Mouse (Mus musculus) erythroblast, embryonic 14.5 days (primary cell): Measurements from ENCODE around the gene Adam21. TPM values are rescaled to one million over a fixed set of nuclear protein-coding genes. Genes with fewer than 3 reads are reported as not detected.

Experiments used
- H3K27me3 ChIP-seq: 2 replicates; pipeline ENCODE4 v1.6.1; 2012; ENCODE audit warnings: inconsistent platforms; ENCODE audit not compliant: control insufficient read depth
- H3K36me3 ChIP-seq: 2 replicates; pipeline ENCODE4 v1.6.1; 2012; ENCODE audit warnings: mild to moderate bottlenecking, inconsistent platforms; ENCODE audit not compliant: control insufficient read depth
- H3K4me1 ChIP-seq: 2 replicates; pipeline ENCODE4 v1.6.1; 2012; ENCODE audit warnings: inconsistent platforms; ENCODE audit not compliant: control insufficient read depth
- H3K4me3 ChIP-seq: replicated peaks from 2 replicates; pipeline ENCODE3; 2012; ENCODE audit warnings: moderate library complexity, mild to moderate bottlenecking, inconsistent platforms
- H3K9me3 ChIP-seq: 2 replicates; pipeline ENCODE4 v1.6.1; 2012; ENCODE audit warnings: low read length, inconsistent platforms, mixed read lengths; ENCODE audit not compliant: control insufficient read depth
- GATA1 ChIP-seq: IDR thresholded peaks from 2 replicates; pipeline ENCODE4 v1.6.1; 2012; ENCODE audit warnings: low read length, inconsistent platforms, mixed read lengths
- TAL1 ChIP-seq: IDR thresholded peaks from 3 replicates; pipeline ENCODE4 v1.6.1; 2012; ENCODE audit warnings: low read length, inconsistent platforms, mixed read lengths
- polyA plus RNA-seq: library from polyadenylated mRNA; stranded (reverse); fragments of >175 nt; gene quantifications from 2 replicates; pipeline ENCODE4 v1.2.3, GENCODE M21; 2012

Gene Adam21
- not detected in 2 replicates for polyA plus RNA-seq

- Histone ChIP-seq H3K4me1 (peaks cover 10% of the 10 kb centered on the region), H3K9me3 (no peaks in the 10 kb centered on the region), H3K4me3 (no peak within 1 kb of the TSS), H3K36me3 (peaks cover 30% of the 10 kb centered on the region), H3K27me3 (no peaks in the 10 kb centered on the region)
- TF ChIP-seq TAL1 (no peak), GATA1 (no peak)
Observed at GRCm38 (mm10) chr12:81568374-81568773, at the start of gene Adam21. Adam21 (minus strand) TSS chr12:81568474.

- TF ChIP-seq GATA1 (no peak), TAL1 (no peak)
- no peaks in the 10 kb centered on the region; the same call in 1 of the 2 replicates for H3K27me3 ChIP-seq
- no peaks in the 10 kb centered on the region for H3K36me3 ChIP-seq
- H3K9me3 ChIP-seq = no peaks in the 10 kb centered on the region
- no peaks in the 10 kb centered on the region for H3K4me1 ChIP-seq
- H3K4me3 ChIP-seq = no peak overlapping the region
Observed at GRCm38 (mm10) chr12:81616980-81617379, 48.7 kb upstream of the Adam21 start.

GRCm38 (mm10) chr12:81615807-81616206 is 47.5 kb upstream of the Adam21 start:
- no peak for TF ChIP-seq TAL1
- H3K36me3 ChIP-seq = no peaks in the 10 kb centered on the region
- no peak overlapping the region for H3K4me3 ChIP-seq
- H3K27me3 ChIP-seq = no peaks in the 10 kb centered on the region; the same call in 1 of the 2 replicates
- no peaks in the 10 kb centered on the region for H3K9me3 ChIP-seq
- no peaks in the 10 kb centered on the region for H3K4me1 ChIP-seq

- Histone ChIP-seq H3K4me1 (no peaks in the 10 kb centered on the region), H3K36me3 (no peaks in the 10 kb centered on the region), H3K27me3 (peaks cover 5% of the 10 kb centered on the region; the same call in 1 of the 2 replicates), H3K4me3 (no peak overlapping the region), H3K9me3 (no peaks in the 10 kb centered on the region)
- TF ChIP-seq TAL1 = no peak
- TF ChIP-seq GATA1 = no peak
Observed at GRCm38 (mm10) chr12:81609445-81609844, 41.2 kb upstream of the Adam21 start.

GRCm38 (mm10) chr12:81604995-81605784 is 36.9 kb upstream of the Adam21 start:
- Histone ChIP-seq H3K27me3 (peaks cover 11% of the 10 kb centered on the region), H3K4me1 (no peaks in the 10 kb centered on the region), H3K4me3 (no peak overlapping the region), H3K9me3 (no peaks in the 10 kb centered on the region), H3K36me3 (no peaks in the 10 kb centered on the region)
- TF ChIP-seq TAL1 = no peak
- TF ChIP-seq GATA1 = no peak

- Histone ChIP-seq H3K4me3 (peak overlapping the region; percentile 32), H3K36me3 (no peaks in the 10 kb centered on the region)
Observed at GRCm38 (mm10) chr12:81596547-81597262, 28.4 kb upstream of the Adam21 start.

GRCm38 (mm10) chr12:81594902-81595671 is 26.8 kb upstream of the Adam21 start, which contains the start of gene Med6:
Med6 (minus strand) TSS chr12:81595008.
- Histone ChIP-seq H3K9me3 (no peaks in the 10 kb centered on the region), H3K27me3 (peaks cover 2% of the 10 kb centered on the region), H3K36me3 (peaks cover 11% of the 10 kb centered on the region), H3K4me3 (peak within 1 kb of the TSS; percentile 94), H3K4me1 (peaks cover 29% of the 10 kb centered on the region)
- TF ChIP-seq TAL1 (no peak), GATA1 (no peak)

More at GRCm38 (mm10) chr12:81596547-81597262, 28.4 kb upstream of the Adam21 start:
- Histone ChIP-seq H3K9me3 (no peaks in the 10 kb centered on the region), H3K27me3 (peaks cover 7% of the 10 kb centered on the region), H3K4me1 (peaks cover 29% of the 10 kb centered on the region)
- TF ChIP-seq GATA1 (no peak), TAL1 (no peak)

GRCm38 (mm10) chr12:81567931-81568330 is 343 bp downstream of the Adam21 start:
- TF ChIP-seq GATA1 (no peak), TAL1 (no peak)
- Histone ChIP-seq H3K4me3 (no peak overlapping the region), H3K4me1 (peaks cover 10% of the 10 kb centered on the region), H3K27me3 (no peaks in the 10 kb centered on the region), H3K9me3 (no peaks in the 10 kb centered on the region), H3K36me3 (peaks cover 26% of the 10 kb centered on the region)

- H3K27me3 ChIP-seq = no peaks in the 10 kb centered on the region
- H3K4me1 ChIP-seq = peaks cover 10% of the 10 kb centered on the region
- no peak for TF ChIP-seq GATA1
- no peak for TF ChIP-seq TAL1
- H3K36me3 ChIP-seq = no peaks in the 10 kb centered on the region; the same call in 1 of the 2 replicates
- no peaks in the 10 kb centered on the region for H3K9me3 ChIP-seq
- H3K4me3 ChIP-seq = no peak overlapping the region
Observed at GRCm38 (mm10) chr12:81564173-81564572, 4.1 kb downstream of the Adam21 start.
